Mouse (Mus musculus) NIH3T3 (cell line): ENCODE results near the gene Zfp524.

Experiments
- DNase-seq: peaks from one replicate; pipeline ENCODE4 v3.0.0-alpha.2; 2012; ENCODE audit warnings: low read depth

Zfp524 gene

DNA sequence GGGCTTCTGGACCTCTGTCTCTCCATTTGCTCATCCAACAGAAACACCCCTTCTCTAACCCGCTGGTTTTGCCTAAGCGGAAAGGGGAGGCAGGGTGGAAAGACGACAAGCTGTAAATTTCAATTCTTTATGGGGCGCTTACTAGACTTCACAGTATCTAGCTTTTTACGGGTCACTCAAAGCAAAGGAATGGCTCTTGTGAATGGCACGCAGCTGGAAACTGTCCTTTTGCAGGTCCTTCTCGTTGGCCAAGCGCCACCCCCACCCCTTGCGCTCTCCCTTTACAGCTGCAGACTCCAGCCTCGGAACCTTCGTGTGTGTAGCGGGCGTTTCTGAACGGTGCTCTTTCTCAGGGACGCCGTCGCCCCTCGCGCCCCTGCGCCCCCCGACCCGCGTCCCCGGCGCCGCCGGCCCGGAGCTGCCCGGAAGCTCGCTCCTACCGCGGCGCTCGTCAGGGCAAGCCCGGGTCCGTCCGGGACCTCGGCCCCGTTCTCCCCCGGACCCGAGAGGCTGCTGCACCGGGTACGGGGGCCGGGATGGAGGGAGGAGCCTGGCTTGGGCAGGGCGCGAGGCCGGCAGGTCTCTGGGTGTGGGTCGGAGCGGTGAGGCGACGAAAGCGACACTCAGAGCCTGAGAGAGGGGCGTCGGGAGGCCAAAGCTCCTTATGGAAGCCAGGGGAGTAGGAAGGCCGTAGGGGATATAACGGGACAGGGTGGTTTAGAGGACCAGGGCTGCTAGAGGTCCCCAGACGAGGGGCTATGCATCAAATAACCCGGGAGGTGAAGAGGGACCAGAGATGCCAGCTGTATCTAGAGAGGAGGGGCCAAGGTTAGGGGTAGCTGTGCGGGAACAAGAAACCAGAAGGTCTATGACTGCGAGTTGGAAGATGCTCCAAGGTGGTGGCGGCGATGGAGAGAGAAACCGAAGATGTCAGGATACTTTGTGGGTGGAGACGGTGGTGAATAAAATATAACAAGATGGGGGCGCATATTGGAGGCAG is 37.3 kb downstream of the Zfp524 start, which contains the start of gene Zfp580:
TSS of gene Zfp580 (plus strand) at position 346 of the 1,000 bp plus-strand sequence.
- peak; percentile 86 for DNase-seq

DNA sequence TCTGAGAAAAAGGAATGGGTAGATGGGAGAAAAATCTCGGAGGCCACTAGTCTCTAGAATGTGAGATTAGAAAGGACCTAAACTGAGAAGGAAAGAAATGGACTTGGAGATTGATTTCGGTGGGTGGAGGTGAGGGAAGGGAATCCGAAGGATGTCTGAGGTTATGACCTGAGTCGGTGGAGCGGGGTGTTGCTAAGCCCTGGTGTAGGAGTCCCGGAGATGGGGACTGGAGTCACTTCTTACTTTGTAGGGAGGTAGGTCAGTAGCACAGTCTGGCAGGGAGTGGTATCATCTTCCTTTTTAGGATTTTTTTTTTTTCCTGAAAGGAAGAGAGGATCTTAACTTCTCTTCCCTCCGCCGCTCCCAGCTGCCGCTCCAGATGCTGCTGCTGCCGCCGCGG is 38.2 kb downstream of the Zfp524 start:
- peak; percentile 20 for DNase-seq

DNA sequence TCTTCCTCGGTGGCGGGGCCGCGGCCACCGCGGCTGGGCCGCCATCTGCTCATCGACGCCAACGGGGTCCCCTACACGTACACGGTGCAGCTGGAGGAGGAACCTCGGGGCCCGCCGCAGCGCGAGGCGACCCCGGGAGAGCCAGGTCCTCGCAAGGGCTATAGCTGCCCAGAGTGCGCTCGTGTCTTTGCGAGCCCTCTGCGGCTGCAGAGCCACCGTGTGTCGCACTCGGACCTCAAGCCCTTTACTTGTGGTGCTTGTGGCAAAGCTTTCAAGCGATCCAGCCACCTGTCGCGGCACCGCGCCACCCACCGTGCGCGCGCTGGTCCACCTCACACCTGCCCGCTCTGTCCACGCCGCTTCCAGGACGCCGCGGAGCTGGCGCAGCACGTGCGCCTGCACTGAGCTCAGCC is 38.7 kb downstream of the Zfp524 start:
- no peak for DNase-seq

- DNase-seq, result no peak
Observed at GRCm38 (mm10) chr7:5053456-5054179, 39.4 kb downstream of the Zfp524 start.

DNA sequence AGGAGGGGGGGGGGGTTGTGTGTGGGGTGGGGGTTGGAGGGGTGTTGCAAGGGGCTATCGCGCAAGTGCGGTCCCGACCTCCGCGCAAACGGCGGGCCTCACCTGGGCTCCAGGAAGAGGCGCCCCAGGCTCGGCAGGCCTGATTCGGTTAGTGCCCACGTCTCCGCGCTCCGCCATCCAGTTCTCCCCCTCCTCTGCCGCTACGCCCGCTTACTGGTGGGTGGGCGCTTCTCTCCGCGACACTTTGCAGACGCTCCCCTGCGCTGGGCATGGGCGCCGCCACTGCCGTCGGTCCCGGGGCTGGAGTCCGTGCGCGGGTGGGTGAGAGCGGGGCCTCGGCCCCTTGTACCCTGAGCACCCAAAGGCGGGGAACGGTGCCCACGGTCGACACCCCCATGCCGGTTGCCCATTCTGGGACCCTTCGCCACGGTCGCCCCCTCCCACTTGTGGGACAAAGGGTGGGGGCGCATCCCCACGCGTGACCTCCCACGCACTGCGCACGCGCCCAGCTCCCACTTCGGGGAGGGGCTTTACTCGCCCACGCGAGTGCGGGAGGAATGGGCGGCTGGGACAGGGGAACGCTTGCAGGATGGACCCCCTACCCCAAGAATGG is 42.5 kb downstream of the Zfp524 start:
- no peak for DNase-seq

DNA sequence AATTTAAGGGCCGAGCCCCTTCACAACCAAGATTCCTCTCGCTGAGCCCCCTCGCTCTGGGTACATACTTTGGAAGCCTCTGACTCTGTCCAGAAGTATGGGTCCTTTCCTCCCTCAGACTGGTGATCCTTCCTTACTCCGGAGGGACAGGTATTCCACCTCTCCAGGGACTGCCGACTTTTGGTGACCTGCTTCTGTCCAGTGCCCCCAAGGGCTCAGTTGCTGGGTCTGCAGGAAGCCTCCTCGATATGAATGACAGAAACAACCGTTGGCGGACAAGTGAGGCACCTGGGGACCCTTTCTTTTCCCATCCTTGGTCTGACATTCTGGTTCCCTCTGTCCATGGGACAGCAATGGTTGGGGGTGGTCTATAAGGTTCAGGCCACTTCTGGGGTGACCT is 43.2 kb downstream of the Zfp524 start:
- no peak for DNase-seq

DNA sequence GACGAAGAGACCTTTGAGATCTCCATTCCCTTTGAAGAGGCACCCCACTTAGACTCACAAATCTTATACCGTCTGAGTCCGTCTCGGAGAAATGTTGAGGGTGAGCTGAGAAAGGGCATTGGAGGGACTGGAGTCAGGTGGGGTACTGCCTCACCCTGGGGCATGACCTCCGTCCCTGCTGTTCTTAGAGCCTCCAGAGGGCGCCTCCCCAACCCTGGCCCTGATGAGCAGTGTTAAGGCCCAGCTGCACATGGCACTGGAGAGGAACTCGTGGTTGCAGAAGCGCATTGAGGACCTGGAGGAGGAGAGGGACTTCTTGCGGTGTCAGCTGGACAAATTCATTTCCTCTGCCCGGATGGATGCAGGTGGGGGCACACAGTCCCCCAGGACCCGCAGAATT is 43.6 kb downstream of the Zfp524 start:
- DNase-seq, result no peak

DNA sequence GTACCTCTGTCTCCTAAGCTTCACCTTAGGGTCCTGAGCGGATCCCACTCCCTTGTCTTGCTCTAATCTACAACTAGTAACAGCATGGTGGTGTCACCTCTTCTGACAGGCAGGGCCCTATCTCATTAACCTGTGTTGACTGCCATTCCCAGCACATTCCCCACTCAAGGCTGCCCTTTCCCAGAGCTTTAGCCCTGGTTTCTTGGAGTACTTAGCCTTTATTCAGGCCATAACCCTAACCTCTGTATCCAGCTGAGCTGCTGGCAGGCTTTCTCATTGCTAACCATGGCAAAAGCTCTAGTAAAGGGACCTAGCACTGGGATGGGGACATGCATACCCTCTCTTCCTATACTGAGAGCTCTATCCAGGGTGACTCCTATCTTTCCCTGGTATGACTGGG is 44.4 kb downstream of the Zfp524 start:
- no peak for DNase-seq

- no peak for DNase-seq
Observed at GRCm38 (mm10) chr7:5059421-5059820, 45.2 kb downstream of the Zfp524 start.

DNA sequence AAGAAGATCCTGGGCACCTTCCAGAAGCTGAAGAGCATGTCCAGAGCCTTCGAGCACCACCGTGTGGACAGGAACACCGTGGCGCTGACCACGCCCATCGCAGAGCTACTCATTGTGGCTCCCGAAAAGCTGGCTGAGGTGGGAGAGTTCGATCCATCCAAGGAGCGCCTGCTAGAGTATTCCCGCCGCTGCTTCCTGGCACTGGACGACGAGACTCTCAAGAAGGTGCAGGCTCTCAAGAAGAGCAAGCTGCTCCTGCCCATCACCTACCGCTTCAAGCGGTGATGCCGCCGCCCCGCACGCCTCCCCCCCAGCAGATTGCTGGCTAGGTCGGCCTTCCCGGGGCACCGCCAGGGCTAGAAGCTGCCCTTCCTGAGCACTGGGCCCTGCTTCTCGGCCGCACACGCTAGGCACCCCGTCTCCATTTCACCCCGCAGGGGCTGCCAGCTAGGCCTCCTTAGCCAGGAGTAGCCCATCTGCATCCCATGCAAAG is 46.1 kb downstream of the Zfp524 start:
- DNase-seq, result peak; percentile 96

DNA sequence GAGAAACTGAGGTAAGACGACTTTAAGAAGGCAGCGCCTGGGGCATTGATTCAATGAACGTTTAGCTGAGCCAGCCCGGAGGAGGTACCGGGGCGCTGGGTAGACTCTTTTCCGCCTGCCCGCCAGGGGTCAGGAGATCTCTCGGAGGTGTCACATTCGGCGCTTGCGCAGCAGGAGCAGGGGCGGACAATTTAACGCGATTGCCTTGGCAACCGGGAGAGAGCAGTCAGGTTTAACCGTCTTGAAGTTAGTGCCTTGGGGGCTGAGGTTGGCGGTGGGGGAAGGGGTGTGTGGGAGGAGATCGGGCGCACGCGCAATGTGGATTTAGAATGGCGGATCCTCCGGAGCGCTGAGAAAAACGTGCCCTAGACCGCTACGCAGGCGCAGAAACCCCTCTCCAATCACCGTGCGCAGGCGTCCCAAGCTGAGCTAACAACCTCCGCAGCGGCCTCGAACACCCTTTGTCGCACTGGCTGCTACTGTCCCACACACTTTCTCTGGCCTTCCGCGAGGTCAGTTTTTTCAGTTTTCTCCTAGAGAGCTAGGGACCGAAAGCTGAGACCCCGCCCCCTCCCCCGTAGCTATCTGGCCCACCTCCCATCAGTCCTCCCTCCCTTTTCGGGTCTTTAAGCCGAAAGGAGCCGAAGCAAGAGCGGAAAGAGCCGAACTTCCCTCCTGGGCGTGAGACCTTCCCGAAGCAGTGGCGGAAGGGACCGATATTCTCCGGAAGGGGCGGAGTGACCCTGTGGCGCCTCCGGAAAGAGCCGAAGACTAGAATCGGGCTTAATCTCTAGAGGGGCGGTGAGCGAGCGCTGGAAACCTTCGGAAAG is 46.9 kb downstream of the Zfp524 start:
- peak; percentile 99 for DNase-seq

DNA sequence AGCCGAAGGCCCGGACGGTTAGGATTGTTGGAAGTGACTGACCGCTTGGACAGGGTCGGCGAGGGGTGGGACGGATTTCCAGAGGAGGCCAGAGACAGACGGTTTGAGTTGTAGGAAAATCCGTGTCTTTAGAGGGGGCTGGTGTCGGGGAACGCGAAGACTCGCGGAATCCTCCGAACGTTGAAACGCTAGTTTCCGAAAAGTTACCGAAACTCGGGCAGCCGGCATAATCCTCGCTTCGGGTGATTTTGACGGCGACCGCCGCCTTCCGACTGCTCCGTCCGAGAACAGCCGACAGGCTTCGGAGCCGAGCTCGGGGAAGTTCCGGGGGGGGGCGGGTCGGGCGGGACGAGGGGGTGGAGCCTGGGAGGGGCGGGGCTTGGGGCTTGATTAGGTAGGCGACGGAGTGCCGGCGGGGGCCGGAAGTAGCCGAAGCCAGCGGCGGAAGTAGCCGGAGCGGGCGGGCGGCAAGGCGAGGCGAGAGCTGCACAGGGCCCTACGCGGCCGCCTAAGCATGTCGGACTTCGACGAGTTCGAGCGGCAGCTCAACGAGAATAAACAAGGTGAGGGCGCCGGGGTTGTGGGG is 47.7 kb downstream of the Zfp524 start, which contains the start of gene U2af2:
TSS of gene U2af2 (plus strand) at position 370 of the 586 bp plus-strand sequence.
- peak; percentile 95 for DNase-seq

DNA sequence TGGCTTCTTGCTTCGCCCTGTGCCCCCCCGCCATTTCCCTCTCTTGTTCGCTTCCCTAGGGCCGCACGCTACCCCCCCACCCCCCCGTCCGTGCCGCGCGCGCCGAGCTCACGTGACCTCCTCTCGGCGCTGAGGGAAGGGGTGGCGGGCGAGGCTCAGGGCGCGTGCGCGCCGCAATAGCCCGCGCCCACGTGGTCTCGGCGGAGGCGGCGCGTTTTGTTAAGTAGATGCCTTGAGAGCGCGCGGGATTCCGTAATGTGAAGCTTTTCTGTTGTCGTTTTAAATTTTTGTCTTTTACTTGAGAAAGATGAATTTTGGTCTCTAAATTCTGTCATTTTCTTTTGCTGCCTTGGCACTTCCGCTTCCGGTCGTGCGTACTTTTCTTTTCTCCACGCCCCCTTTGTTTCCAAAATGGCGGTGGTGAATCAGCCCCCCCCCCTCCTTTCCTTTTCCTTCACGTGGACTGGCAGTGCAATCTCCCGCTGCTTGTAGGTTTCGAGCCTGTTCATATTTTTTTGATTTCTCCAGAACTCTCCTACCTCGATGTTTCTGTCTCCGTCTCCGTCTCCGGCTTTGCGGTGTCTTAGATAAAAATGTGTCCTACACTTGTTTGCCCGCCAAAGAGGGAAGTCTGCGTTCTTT is 48.3 kb downstream of the Zfp524 start:
- DNase-seq, result peak; percentile 89

GRCm38 (mm10) chr7:5064886-5065285 is 50.7 kb downstream of the Zfp524 start:
- DNase-seq, result no peak
